Mouse (Mus musculus): ENCODE results near the gene Phf3. TPM values are rescaled to one million over a fixed set of nuclear protein-coding genes. Genes with fewer than 3 reads are reported as not detected.

Gene Phf3
- polyA plus RNA-seq, 1 experiment from 2014 or later = 39.7 TPM

GRCm38 (mm10) chr1:30790220-30790619 lies 83.5 kb downstream of the Phf3 start:
- Histone ChIP-seq H3K4me1 (replicated peaks; ENCODE audit: control insufficient read depth, insufficient read depth, low read length) (no peaks in the 10 kb centered on the region), H3K36me3 (ENCODE audit: control insufficient read depth, insufficient read depth, low read length) (no peaks in the 10 kb centered on the region), H3K4me3 (ENCODE audit: low read depth, low read length) (no peak overlapping the region), H3K4me2 (ENCODE audit: low read depth, low read length, severe bottlenecking) (no peak overlapping the region), H3K9me3 (ENCODE audit: control insufficient read depth, low read length) (no peaks in the 10 kb centered on the region; the same call in 1 of the 2 replicates), H3K9ac (ENCODE audit: low read length) (no peak overlapping the region), H3K27ac (ENCODE audit: low read depth, low read length) (no peak overlapping the region), H3K27me3 (ENCODE audit: control insufficient read depth, insufficient read depth, low read length) (no peaks in the 10 kb centered on the region)
- 85% methylated on average over 1 of the region's 1 CpGs for WGBS
- no peak for DNase-seq (ENCODE audit: low spot score)
- no peak for ATAC-seq (replicated peaks; ENCODE audit: low FRiP score)

- DNase-seq (ENCODE audit: low spot score) (no peak), ATAC-seq (replicated peaks; ENCODE audit: low FRiP score) (no peak)
- no peaks in the 10 kb centered on the region for H3K4me1 ChIP-seq (replicated peaks; ENCODE audit: control insufficient read depth, insufficient read depth, low read length)
- H3K4me2 ChIP-seq (ENCODE audit: low read depth, low read length, severe bottlenecking) = no peak overlapping the region
- H3K27me3 ChIP-seq (ENCODE audit: control insufficient read depth, insufficient read depth, low read length) = no peaks in the 10 kb centered on the region
- H3K27ac ChIP-seq (ENCODE audit: low read depth, low read length) = no peak overlapping the region
- no peak overlapping the region for H3K4me3 ChIP-seq (ENCODE audit: low read depth, low read length)
- WGBS = 88% methylated on average over 1 of the region's 1 CpGs
- H3K9me3 ChIP-seq (ENCODE audit: control insufficient read depth, low read length) = no peaks in the 10 kb centered on the region; the same call in 1 of the 2 replicates
- H3K9ac ChIP-seq (ENCODE audit: low read length) = no peak overlapping the region
- no peaks in the 10 kb centered on the region for H3K36me3 ChIP-seq (ENCODE audit: control insufficient read depth, insufficient read depth, low read length)
These were observed 84.0 kb downstream of the Phf3 start for GRCm38 (mm10) chr1:30789689-30790088.

DNA sequence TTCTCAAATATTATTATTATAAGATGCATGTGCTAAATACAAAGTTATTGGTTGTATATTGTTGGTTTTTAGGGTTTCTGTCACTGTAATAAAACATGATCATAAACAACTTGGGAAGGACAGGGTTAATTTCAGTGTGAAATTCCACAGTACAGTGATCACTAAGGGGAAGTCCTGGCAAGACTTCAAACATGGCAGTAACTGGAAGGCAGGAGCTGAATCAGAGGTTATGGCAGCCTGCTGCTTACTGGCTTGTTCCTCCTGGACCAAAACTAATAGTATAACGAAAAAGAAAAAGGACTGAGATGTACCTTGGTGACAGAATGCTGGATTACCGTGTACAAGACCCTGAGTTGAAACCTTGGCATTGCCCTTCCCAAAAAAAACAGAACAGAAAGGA lies 84.7 kb downstream of the Phf3 start:
- Histone ChIP-seq H3K4me1 (replicated peaks; ENCODE audit: control insufficient read depth, insufficient read depth, low read length) (no peaks in the 10 kb centered on the region), H3K4me3 (ENCODE audit: low read depth, low read length) (no peak overlapping the region), H3K36me3 (ENCODE audit: control insufficient read depth, insufficient read depth, low read length) (no peaks in the 10 kb centered on the region), H3K27me3 (ENCODE audit: control insufficient read depth, insufficient read depth, low read length) (no peaks in the 10 kb centered on the region), H3K27ac (ENCODE audit: low read depth, low read length) (no peak overlapping the region), H3K9ac (ENCODE audit: low read length) (no peak overlapping the region), H3K9me3 (ENCODE audit: control insufficient read depth, low read length) (no peaks in the 10 kb centered on the region; the same call in 1 of the 2 replicates), H3K4me2 (ENCODE audit: low read depth, low read length, severe bottlenecking) (no peak overlapping the region)
- ATAC-seq (replicated peaks; ENCODE audit: low FRiP score) = no peak
- no peak for DNase-seq (ENCODE audit: low spot score)
- WGBS = 87% methylated on average over 2 of the region's 2 CpGs

DNA sequence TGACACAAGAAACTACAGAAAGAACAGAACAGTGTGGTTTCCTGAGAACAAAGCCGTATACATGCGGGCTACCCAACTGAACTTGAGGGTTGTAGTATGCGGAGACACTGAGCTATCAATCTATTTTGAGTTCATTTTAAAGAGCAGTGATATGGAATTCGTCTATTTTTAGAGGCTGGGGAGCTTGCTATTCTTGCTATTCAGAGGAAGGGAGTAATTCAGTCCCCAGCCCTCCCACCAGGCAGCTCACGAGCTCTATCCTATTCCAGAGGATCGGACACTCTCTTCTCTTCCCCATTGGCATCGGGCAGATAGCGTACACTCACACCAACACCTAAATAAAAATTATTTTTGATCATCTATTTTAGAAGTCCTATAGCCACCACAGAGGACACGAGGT lies 87.1 kb downstream of the Phf3 start:
- DNase-seq (ENCODE audit: low spot score) (no peak), ATAC-seq (replicated peaks; ENCODE audit: low FRiP score) (no peak)
- WGBS = 92% methylated on average over 9 of the region's 9 CpGs

DNA sequence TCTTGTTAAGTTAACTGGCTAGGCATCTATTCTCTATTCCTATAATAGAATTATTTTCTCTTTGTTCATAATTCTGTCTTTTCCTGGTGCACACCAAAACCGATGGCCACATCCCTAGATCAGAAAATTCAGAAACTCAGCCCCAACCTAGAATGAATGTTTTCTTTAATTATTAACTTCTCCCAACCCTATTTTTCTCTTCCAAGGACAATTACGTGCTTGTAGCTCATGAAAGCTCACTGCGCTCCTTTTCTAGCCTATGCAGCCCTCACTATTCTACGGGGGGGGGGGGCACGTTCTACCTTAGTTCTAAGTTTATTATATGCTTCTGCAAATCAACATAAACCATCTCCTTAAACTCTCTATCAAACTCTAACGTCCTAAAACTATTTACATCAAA lies 90.0 kb downstream of the Phf3 start:
- no peak for ATAC-seq (replicated peaks; ENCODE audit: low FRiP score)
- 84% methylated on average over 6 of the region's 6 CpGs for WGBS
- no peak overlapping the region for H3K4me3 ChIP-seq (ENCODE audit: low read depth, low read length)

More for the DNA sequence above, 87.1 kb downstream of the Phf3 start:
- Histone ChIP-seq H3K36me3 (ENCODE audit: control insufficient read depth, insufficient read depth, low read length) (no peaks in the 10 kb centered on the region), H3K9ac (ENCODE audit: low read length) (no peak overlapping the region), H3K27me3 (ENCODE audit: control insufficient read depth, insufficient read depth, low read length) (no peaks in the 10 kb centered on the region), H3K4me1 (replicated peaks; ENCODE audit: control insufficient read depth, insufficient read depth, low read length) (no peaks in the 10 kb centered on the region), H3K27ac (ENCODE audit: low read depth, low read length) (no peak overlapping the region), H3K4me2 (ENCODE audit: low read depth, low read length, severe bottlenecking) (no peak overlapping the region), H3K4me3 (ENCODE audit: low read depth, low read length) (no peak overlapping the region), H3K9me3 (ENCODE audit: control insufficient read depth, low read length) (no peaks in the 10 kb centered on the region; the same call in 1 of the 2 replicates)

GRCm38 (mm10) chr1:30780293-30780692 lies 93.4 kb downstream of the Phf3 start:
- WGBS = 49% methylated on average over 6 of the region's 6 CpGs
- ATAC-seq (replicated peaks; ENCODE audit: low FRiP score) = no peak
- H3K4me3 ChIP-seq (ENCODE audit: low read depth, low read length) = no peak overlapping the region

More for the DNA sequence above, 90.0 kb downstream of the Phf3 start:
- no peak overlapping the region for H3K9ac ChIP-seq (ENCODE audit: low read length)
- no peak overlapping the region for H3K27ac ChIP-seq (ENCODE audit: low read depth, low read length)
- no peak overlapping the region for H3K4me2 ChIP-seq (ENCODE audit: low read depth, low read length, severe bottlenecking)
- H3K4me1 ChIP-seq (replicated peaks; ENCODE audit: control insufficient read depth, insufficient read depth, low read length) = no peaks in the 10 kb centered on the region
- no peaks in the 10 kb centered on the region for H3K27me3 ChIP-seq (ENCODE audit: control insufficient read depth, insufficient read depth, low read length)
- no peaks in the 10 kb centered on the region for H3K36me3 ChIP-seq (ENCODE audit: control insufficient read depth, insufficient read depth, low read length)
- H3K9me3 ChIP-seq (ENCODE audit: control insufficient read depth, low read length) = no peaks in the 10 kb centered on the region
- DNase-seq (ENCODE audit: low spot score) = no peak

DNA sequence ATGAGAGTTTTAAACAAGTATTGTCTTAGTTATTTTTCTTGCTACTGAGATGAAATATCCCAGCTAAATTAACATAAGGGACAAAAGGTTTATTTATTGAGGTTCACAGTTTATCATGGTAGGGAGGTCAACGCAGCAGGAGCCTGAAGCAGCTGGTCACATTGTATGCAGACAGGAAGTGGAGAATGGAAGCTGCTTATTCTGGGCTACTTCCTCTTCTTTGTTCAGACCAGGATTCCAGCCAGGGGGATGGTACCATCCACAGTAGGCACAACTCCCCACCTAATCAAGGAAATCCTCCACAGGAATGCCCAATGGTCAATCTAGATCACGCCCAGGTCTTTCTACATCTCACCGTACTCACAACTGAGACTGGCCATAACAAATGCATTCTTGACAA lies 94.2 kb downstream of the Phf3 start:
- no peak overlapping the region for H3K27ac ChIP-seq (ENCODE audit: low read depth, low read length)
- ATAC-seq (replicated peaks; ENCODE audit: low FRiP score) (no peak), DNase-seq (ENCODE audit: low spot score) (no peak)
- H3K4me3 ChIP-seq (ENCODE audit: low read depth, low read length) = no peak overlapping the region
- H3K36me3 ChIP-seq (ENCODE audit: control insufficient read depth, insufficient read depth, low read length) = no peaks in the 10 kb centered on the region
- no peaks in the 10 kb centered on the region for H3K27me3 ChIP-seq (ENCODE audit: control insufficient read depth, insufficient read depth, low read length)
- 85% methylated on average over 3 of the region's 3 CpGs for WGBS
- no peaks in the 10 kb centered on the region for H3K9me3 ChIP-seq (ENCODE audit: control insufficient read depth, low read length)
- H3K9ac ChIP-seq (ENCODE audit: low read length) = no peak overlapping the region
- H3K4me1 ChIP-seq (replicated peaks; ENCODE audit: control insufficient read depth, insufficient read depth, low read length) = no peaks in the 10 kb centered on the region
- no peak overlapping the region for H3K4me2 ChIP-seq (ENCODE audit: low read depth, low read length, severe bottlenecking)

More at GRCm38 (mm10) chr1:30780293-30780692, 93.4 kb downstream of the Phf3 start:
- Histone ChIP-seq H3K4me1 (replicated peaks; ENCODE audit: control insufficient read depth, insufficient read depth, low read length) (no peaks in the 10 kb centered on the region), H3K9me3 (ENCODE audit: control insufficient read depth, low read length) (no peaks in the 10 kb centered on the region), H3K9ac (ENCODE audit: low read length) (no peak overlapping the region), H3K36me3 (ENCODE audit: control insufficient read depth, insufficient read depth, low read length) (no peaks in the 10 kb centered on the region), H3K27ac (ENCODE audit: low read depth, low read length) (no peak overlapping the region), H3K27me3 (ENCODE audit: control insufficient read depth, insufficient read depth, low read length) (no peaks in the 10 kb centered on the region), H3K4me2 (ENCODE audit: low read depth, low read length, severe bottlenecking) (no peak overlapping the region)
- no peak for DNase-seq (ENCODE audit: low spot score)

GRCm38 (mm10) chr1:30778374-30779005 lies 95.2 kb downstream of the Phf3 start:
- Histone ChIP-seq H3K9me3 (ENCODE audit: control insufficient read depth, low read length) (no peaks in the 10 kb centered on the region), H3K4me2 (ENCODE audit: low read depth, low read length, severe bottlenecking) (no peak overlapping the region), H3K27me3 (ENCODE audit: control insufficient read depth, insufficient read depth, low read length) (no peaks in the 10 kb centered on the region), H3K4me3 (ENCODE audit: low read depth, low read length) (no peak overlapping the region), H3K36me3 (ENCODE audit: control insufficient read depth, insufficient read depth, low read length) (no peaks in the 10 kb centered on the region), H3K9ac (ENCODE audit: low read length) (no peak overlapping the region), H3K4me1 (replicated peaks; ENCODE audit: control insufficient read depth, insufficient read depth, low read length) (no peaks in the 10 kb centered on the region), H3K27ac (ENCODE audit: low read depth, low read length) (no peak overlapping the region)
- DNase-seq (ENCODE audit: low spot score) (no peak), ATAC-seq (replicated peaks; ENCODE audit: low FRiP score) (peak; percentile 55; the same call in 1 of the 2 replicates)
- 23% methylated on average over 14 of the region's 14 CpGs for WGBS

DNA sequence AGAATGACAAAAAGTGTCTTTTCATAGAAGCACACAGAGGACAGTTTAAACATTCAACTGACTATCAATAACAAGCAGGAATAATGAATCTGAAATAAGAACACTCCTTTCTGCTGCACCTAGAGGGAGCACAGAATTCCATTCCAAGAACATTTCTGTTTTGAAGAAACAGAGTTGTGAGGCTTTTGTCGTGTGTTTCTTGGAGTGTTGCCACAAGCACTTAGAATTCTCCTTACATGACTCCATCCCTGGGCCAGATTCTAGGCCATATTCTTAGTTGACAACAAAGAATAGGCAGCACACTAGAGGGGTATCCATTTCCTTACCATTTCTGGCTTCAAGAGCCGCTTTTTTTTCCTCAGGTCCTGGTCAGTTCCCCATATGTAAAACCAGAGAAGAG lies 97.5 kb downstream of the Phf3 start:
- ATAC-seq (replicated peaks; ENCODE audit: low FRiP score) (no peak), DNase-seq (ENCODE audit: low spot score) (no peak)
- WGBS = 84% methylated on average over 2 of the region's 2 CpGs
- Histone ChIP-seq H3K4me1 (replicated peaks; ENCODE audit: control insufficient read depth, insufficient read depth, low read length) (no peaks in the 10 kb centered on the region), H3K4me2 (ENCODE audit: low read depth, low read length, severe bottlenecking) (no peak overlapping the region), H3K36me3 (ENCODE audit: control insufficient read depth, insufficient read depth, low read length) (no peaks in the 10 kb centered on the region), H3K27me3 (ENCODE audit: control insufficient read depth, insufficient read depth, low read length) (no peaks in the 10 kb centered on the region), H3K27ac (ENCODE audit: low read depth, low read length) (no peak overlapping the region), H3K9ac (ENCODE audit: low read length) (no peak overlapping the region), H3K9me3 (ENCODE audit: control insufficient read depth, low read length) (no peaks in the 10 kb centered on the region), H3K4me3 (ENCODE audit: low read depth, low read length) (no peak overlapping the region)
